Mouse (Mus musculus) urinary bladder, postnatal 0 days (tissue): ENCODE results near the gene Diaph2. TPM values are rescaled to one million over a fixed set of nuclear protein-coding genes. Genes with fewer than 3 reads are reported as not detected.

Source experiments
- polyA plus RNA-seq: library from polyadenylated mRNA; unstranded; fragments of >200 nt; fragmentation: Nextera tagmentation; extraction: Ambion mirVana; gene quantifications from 2 replicates; pipeline ENCODE4 v1.2.1, GENCODE M21; 2015

The Diaph2 gene
- 7.4 and 8.7 TPM in 2 replicates for polyA plus RNA-seq

GRCm38 (mm10) chrX:129749571-129750061 lies at the start of gene Diaph2:
Gene Diaph2, plus strand, starts transcription at chrX:129749742.

